Mouse (Mus musculus) lung, postnatal 0 days (tissue): ENCODE measurements around the gene Psmd9. TPM values are rescaled to one million over a fixed set of nuclear protein-coding genes. Genes with fewer than 3 reads are reported as not detected.

Experiments used
- ATAC-seq: fragments of 200-750 bp; cut with Nextera tagmentation; 2 replicates; pipeline ENCODE4 v1.8.0; 2017; ENCODE audit warnings: moderate library complexity
- DNase-seq: peaks from one replicate; pipeline ENCODE4 v3.0.0-alpha.2; 2016; ENCODE audit warnings: low spot score
- H3K27ac ChIP-seq: fragments of 300-500 bp; sonication (generic); 2 replicates; pipeline ENCODE4 v1.5.1; 2014; ENCODE audit warnings: antibody characterized with exemption, mild to moderate bottlenecking, low read length, mixed read lengths
- H3K27me3 ChIP-seq: fragments of 300-500 bp; sonication (generic); replicated peaks from 2 replicates; pipeline ENCODE4 v1.6.1; 2014; ENCODE audit warnings: low read length, mixed read lengths; ENCODE audit not compliant: insufficient read depth
- H3K36me3 ChIP-seq: fragments of 300-500 bp; sonication (generic); 2 replicates; pipeline ENCODE4 v1.6.1; 2014; ENCODE audit warnings: low read length, mixed read lengths; ENCODE audit not compliant: insufficient read depth
- H3K4me1 ChIP-seq: fragments of 300-500 bp; sonication (generic); 2 replicates; pipeline ENCODE4 v1.6.1; 2014; ENCODE audit warnings: antibody characterized with exemption, low read depth, low read length, mixed read lengths; ENCODE audit not compliant: insufficient read depth
- H3K4me2 ChIP-seq: fragments of 300-500 bp; sonication (generic); replicated peaks from 2 replicates; pipeline ENCODE4 v1.6.1; 2014; ENCODE audit warnings: low read depth, mild to moderate bottlenecking, low read length, moderate library complexity, mixed read lengths
- H3K4me3 ChIP-seq: fragments of 300-500 bp; sonication (generic); 2 replicates; pipeline ENCODE4 v1.5.1; 2014; ENCODE audit warnings: low read depth, low read length
- H3K9ac ChIP-seq: fragments of 300-500 bp; sonication (generic); replicated peaks from 2 replicates; pipeline ENCODE4 v1.6.1; 2014; ENCODE audit warnings: low read depth, mild to moderate bottlenecking
- H3K9me3 ChIP-seq: fragments of 300-500 bp; sonication (generic); 2 replicates; pipeline ENCODE4 v1.6.1; 2016; ENCODE audit warnings: low read length, mixed read lengths
- CTCF ChIP-seq: IDR thresholded peaks from 2 replicates; pipeline ENCODE4 v1.5.1; 2016; ENCODE audit warnings: antibody characterized with exemption, mild to moderate bottlenecking
- EP300 ChIP-seq: IDR thresholded peaks from 2 replicates; pipeline ENCODE4 v1.6.1; 2016; ENCODE audit warnings: antibody characterized with exemption, mild to moderate bottlenecking, control low read depth
- WGBS: fragments of 180-500 bp; shearing (Covaris S2); extraction: QIAGEN DNeasy Blood & Tissue Kit; methylation state at CpG from one replicate; pipeline ENCODE4 v1.1.7; 2014; 5-methylcytosine and 5-hydroxymethylcytosine counted together
- polyA plus RNA-seq: library from polyadenylated mRNA; unstranded; fragments of >200 nt; fragmentation: Nextera tagmentation; extraction: Ambion mirVana; gene quantifications from 2 replicates; pipeline ENCODE4 v1.2.1, GENCODE M21; 2015

The Psmd9 gene
- polyA plus RNA-seq, 1 experiment from 2014 or later, result 62.0 TPM

DNA sequence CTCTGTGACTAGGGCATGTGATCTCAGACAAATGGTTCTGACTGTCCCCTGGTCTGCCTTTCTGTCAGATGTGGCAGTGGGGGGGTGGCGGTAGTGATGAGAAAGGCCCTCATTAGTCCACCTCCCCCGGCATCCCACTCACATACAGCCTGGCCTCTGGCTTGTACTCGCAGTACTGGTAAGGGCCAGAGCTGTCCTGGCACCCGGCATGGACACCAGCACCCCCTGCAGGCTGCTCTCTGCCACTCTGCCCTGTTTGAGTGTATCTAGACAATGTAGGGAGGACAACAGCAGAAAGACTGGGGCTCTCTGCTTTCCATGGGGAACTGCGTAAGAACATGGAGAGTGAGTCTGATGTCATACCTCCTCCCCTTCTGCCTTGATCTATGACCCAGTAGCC lies 118.9 kb downstream of the Psmd9 start:
- Histone ChIP-seq H3K27ac (no peak overlapping the region), H3K9me3 (no peaks in the 10 kb centered on the region), H3K4me2 (no peak overlapping the region), H3K9ac (no peak overlapping the region), H3K27me3 (no peaks in the 10 kb centered on the region), H3K36me3 (no peaks in the 10 kb centered on the region), H3K4me1 (no peaks in the 10 kb centered on the region), H3K4me3 (no peak overlapping the region)
- WGBS, result 82% methylated on average over 5 of the region's 5 CpGs
- TF ChIP-seq EP300, result no peak
- TF ChIP-seq CTCF, result peak; percentile 46
- DNase-seq, result no peak
- no peak for ATAC-seq

DNA sequence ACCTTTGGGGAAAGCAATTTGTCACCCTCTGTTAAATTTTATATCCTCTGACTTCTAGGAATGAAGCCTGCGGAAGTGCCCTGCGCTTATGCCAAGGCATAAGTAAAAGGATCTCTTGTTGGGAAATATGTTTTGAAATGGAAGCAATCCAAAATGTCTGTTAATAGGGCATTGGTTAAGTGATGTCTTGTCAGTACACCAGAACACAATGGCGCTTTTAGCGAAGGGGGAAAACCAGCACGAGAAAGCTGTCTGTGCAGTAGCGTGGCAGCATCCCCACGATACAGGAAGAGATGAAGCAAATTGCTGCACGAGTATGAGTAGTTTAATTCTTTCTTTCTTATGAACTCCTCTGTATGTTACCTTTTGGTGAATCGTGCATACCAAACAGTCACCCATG lies 125.4 kb downstream of the Psmd9 start:
- H3K27me3 ChIP-seq, result no peaks in the 10 kb centered on the region
- ATAC-seq, result no peak
- DNase-seq, result no peak
- TF ChIP-seq EP300, result no peak
- TF ChIP-seq CTCF, result no peak
- H3K4me3 ChIP-seq, result no peak overlapping the region
- no peak overlapping the region for H3K27ac ChIP-seq
- H3K9ac ChIP-seq, result no peak overlapping the region
- no peaks in the 10 kb centered on the region for H3K9me3 ChIP-seq
- WGBS, result 79% methylated on average over 9 of the region's 9 CpGs
- H3K4me2 ChIP-seq, result no peak overlapping the region
- no peaks in the 10 kb centered on the region for H3K36me3 ChIP-seq
- H3K4me1 ChIP-seq, result no peaks in the 10 kb centered on the region

GRCm38 (mm10) chr5:123296224-123296806 lies 127.1 kb downstream of the Psmd9 start:
- Histone ChIP-seq H3K27me3 (no peaks in the 10 kb centered on the region), H3K4me3 (no peak overlapping the region), H3K27ac (no peak overlapping the region), H3K36me3 (no peaks in the 10 kb centered on the region), H3K4me2 (no peak overlapping the region), H3K9me3 (no peaks in the 10 kb centered on the region), H3K4me1 (no peaks in the 10 kb centered on the region), H3K9ac (no peak overlapping the region)
- WGBS, result 64% methylated on average over 12 of the region's 12 CpGs
- ATAC-seq (no peak), DNase-seq (no peak)
- TF ChIP-seq CTCF (peak; percentile 54), EP300 (no peak)

- Histone ChIP-seq H3K4me1 (no peaks in the 10 kb centered on the region), H3K27ac (no peak overlapping the region), H3K27me3 (no peaks in the 10 kb centered on the region), H3K4me3 (no peak overlapping the region), H3K4me2 (no peak overlapping the region), H3K36me3 (no peaks in the 10 kb centered on the region), H3K9me3 (no peaks in the 10 kb centered on the region), H3K9ac (no peak overlapping the region)
- TF ChIP-seq CTCF (no peak), EP300 (no peak)
- ATAC-seq (no peak), DNase-seq (no peak)
- 56% methylated on average over 23 of the region's 23 CpGs for WGBS
These were observed 128.0 kb downstream of the Psmd9 start for GRCm38 (mm10) chr5:123296972-123297754.

DNA sequence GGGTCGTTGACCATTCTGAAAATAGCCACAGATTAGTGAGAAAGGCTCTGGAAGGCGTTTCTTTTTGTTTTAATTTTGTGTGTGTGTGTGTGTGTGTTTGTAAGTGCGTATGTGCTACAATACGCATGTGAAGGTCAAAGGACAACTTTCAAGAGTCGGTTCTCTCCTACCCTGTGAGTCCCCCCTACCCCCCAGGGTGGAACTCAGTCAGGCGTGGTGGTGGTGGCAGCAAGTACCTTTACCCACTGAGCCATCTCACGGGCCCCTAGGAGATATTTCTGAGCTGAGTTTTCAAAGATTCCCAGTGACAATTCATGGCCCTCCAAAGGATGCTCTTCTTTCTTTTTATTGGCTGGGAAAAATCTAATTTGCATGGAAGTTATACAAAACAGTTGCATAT lies 128.6 kb downstream of the Psmd9 start:
- H3K4me3 ChIP-seq, result no peak overlapping the region
- H3K9me3 ChIP-seq, result no peaks in the 10 kb centered on the region
- no peak for DNase-seq
- 74% methylated on average over 7 of the region's 7 CpGs for WGBS
- TF ChIP-seq EP300 (no peak), CTCF (no peak)
- H3K36me3 ChIP-seq, result no peaks in the 10 kb centered on the region
- no peak overlapping the region for H3K4me2 ChIP-seq
- no peak overlapping the region for H3K27ac ChIP-seq
- no peak overlapping the region for H3K9ac ChIP-seq
- no peaks in the 10 kb centered on the region for H3K4me1 ChIP-seq
- H3K27me3 ChIP-seq, result no peaks in the 10 kb centered on the region
- ATAC-seq, result no peak

DNA sequence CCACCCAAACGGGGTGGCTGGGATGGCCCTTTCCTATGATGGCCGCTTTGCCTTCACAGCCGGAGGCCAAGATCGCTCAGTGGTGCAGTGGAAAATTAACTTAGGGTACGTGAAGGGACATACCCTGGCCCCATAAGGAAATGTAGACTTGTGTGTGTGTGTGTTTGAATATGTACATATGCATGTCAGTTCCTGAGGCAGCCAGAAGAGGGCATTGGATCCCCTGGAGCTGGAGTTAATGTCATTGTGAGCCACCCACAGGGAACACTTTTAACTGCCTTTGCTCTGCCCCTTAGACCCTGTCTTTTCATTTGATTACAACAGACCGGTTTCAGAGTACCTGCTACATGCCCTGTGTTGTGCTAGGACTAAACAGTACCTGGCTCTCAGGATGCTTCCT lies 129.3 kb downstream of the Psmd9 start:
- H3K27me3 ChIP-seq, result no peaks in the 10 kb centered on the region
- DNase-seq (no peak), ATAC-seq (no peak)

More for the DNA sequence above, 129.3 kb downstream of the Psmd9 start:
- H3K4me2 ChIP-seq, result no peak overlapping the region
- no peaks in the 10 kb centered on the region for H3K4me1 ChIP-seq
- no peaks in the 10 kb centered on the region for H3K9me3 ChIP-seq
- no peak overlapping the region for H3K4me3 ChIP-seq
- H3K9ac ChIP-seq, result no peak overlapping the region
- WGBS, result 93% methylated on average over 6 of the region's 6 CpGs
- no peak overlapping the region for H3K27ac ChIP-seq
- peak; percentile 55 for TF ChIP-seq CTCF
- no peak for TF ChIP-seq EP300
- H3K36me3 ChIP-seq, result no peaks in the 10 kb centered on the region

Other genes with a start within 250 kb of the Psmd9 start
- 12.2 and 13.7 TPM in 2 replicates for gene Kdm2b, start 179.6 kb upstream of the Psmd9 start, polyA plus RNA-seq
- 54.7 and 55.2 TPM in 2 replicates for gene Orai1, start 154.3 kb upstream of the Psmd9 start, polyA plus RNA-seq
- 5.3 and 8.3 TPM in 2 replicates for gene Morn3, start 122.4 kb upstream of the Psmd9 start, polyA plus RNA-seq
- gene Tmem120b, start 101.0 kb upstream of the Psmd9 start, polyA plus RNA-seq, result 11.9 and 12.2 TPM in 2 replicates
- gene Rhof, start 36.7 kb upstream of the Psmd9 start, polyA plus RNA-seq, result 12.4 and 16.8 TPM in 2 replicates
- gene Setd1b, start 27.2 kb upstream of the Psmd9 start, polyA plus RNA-seq, result 6.2 and 7.2 TPM in 2 replicates
- gene Hpd, start 13.3 kb downstream of the Psmd9 start, polyA plus RNA-seq, result 0.19 TPM in 1 of 2 replicates, not detected in the other
- 1.9 and 2.5 TPM in 2 replicates for gene Wdr66, start 82.7 kb downstream of the Psmd9 start, polyA plus RNA-seq
- gene Bcl7a, start 174.4 kb downstream of the Psmd9 start, polyA plus RNA-seq, result 7.7 and 7.9 TPM in 2 replicates
- gene Mlxip, start 225.4 kb downstream of the Psmd9 start, polyA plus RNA-seq, result 11.2 and 11.5 TPM in 2 replicates